Mouse (Mus musculus): ENCODE results near the gene L3hypdh.

L3hypdh gene

DNA sequence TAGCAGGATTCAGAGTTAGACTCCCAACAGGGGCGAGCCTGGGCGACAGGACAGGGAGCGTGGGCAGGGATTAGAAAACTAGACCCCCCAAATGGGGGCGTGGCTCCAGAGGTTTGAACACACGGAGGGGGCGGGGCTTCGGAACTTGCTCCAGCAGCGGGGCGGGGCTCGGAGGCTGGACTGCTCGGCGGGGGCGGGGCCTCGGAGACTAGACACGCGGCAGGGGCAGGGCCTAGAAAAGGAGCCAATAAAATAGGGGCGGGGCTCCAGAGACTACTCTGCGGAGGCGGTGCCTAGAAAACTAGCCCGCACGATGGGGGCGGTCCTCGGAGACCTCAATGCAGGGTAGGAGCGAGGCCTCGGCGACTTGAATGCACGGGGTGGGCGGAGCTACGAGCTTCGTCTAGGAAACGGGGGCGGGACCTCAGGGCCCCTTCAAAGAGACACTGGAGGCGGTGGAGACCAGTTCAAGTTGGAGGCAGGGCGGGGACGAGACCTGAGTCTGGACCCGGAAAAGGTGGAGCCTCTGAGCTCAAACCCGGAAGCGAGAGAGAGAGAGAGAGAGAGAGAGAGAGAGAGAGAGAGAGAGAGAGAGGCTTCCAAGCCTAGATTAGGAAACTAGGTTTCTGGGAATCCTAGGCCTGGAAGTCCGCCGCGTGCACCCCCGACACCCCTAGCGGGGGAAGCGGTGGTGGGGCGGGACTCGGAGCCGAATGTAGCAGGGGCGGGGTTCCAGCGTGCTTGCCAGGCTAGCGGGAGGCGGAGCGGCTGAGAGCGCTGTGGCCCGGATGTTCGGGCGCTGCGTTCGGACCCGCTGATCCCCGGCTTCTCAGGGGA, at the start of gene L3hypdh, which contains the start of gene Jkamp:
TSS of gene L3hypdh (minus strand) at position 111 of the 837 bp plus-strand sequence.
TSS of gene Jkamp (plus strand) at position 261 of the 837 bp plus-strand sequence.
- DNase-seq (ENCODE audit: low read depth, low spot score): peak; percentile 100

DNA sequence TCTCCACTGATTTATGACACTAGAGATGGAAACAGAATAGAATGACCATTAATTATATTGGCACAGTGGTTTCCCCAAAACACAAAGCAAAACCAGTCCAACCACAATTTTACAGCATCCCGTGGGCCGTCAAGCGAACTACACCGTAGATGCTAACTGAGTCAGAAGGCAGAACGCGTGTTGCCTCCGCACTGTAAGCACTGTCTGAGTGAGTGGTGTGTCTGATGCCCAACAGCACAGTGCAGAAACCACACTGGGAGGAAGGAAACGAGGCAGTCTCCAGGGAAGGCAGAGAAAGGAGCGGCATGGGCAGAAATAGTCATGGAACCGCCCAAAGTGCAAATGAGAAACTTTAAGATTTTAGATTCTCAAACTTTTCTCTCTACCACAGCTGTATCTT, 44.0 kb upstream of the L3hypdh start:
- DNase-seq (ENCODE audit: low read depth, low spot score): no peak

DNA sequence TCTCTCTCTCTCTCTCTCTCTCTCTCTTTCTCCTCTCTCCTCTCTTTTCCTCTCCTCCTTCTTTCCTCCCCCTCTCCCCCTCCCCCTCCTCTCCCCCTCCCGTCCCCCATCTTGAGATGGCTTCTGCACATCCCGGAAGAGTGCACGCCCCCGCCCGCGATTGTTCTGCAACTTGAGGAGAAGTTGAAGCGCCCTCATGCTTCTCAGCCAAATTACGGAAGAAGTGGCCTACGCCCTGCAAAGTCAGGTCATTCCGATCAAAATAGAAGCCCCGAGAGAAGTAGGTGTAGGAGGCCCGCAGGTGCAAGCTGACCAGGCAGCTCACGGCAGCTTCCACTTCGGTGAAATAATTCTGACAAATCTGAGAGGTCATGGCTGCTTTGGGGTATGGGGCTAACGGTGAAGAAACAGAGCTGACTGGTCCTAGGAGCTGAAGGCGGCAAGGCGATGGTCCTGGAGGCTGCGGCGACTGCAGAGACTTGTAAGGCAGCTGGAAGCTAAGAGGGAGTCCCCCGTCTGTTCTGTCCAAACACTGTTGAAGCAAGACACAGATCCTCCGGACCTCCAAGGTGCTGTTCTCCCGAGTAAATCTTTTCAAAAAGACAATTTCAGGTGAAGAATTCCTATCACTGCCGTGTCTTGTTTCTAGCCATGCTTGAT, 30.6 kb upstream of the L3hypdh start:
- DNase-seq (ENCODE audit: low read depth, low spot score): no peak

DNA sequence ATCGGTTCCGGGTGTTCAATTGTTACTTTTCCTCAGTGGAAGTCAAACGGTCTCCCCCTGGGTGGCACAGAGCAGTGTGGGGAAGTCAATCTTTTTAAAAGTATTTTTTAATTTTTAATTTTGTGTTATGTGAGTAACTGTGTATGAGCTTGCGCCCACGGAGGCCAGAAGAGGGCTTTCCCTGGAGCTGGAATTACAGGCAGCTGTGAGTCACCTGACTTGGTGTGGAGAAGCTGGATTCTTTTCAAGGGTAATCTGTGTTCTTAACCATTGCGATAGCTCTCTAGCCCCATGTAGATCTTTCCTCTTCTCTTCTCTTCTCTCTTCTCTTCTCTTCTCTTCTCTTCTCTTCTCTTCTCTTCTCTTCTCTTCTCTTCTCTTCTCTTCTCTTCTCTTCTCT, 29.9 kb upstream of the L3hypdh start:
- DNase-seq (ENCODE audit: low read depth, low spot score): no peak

DNA sequence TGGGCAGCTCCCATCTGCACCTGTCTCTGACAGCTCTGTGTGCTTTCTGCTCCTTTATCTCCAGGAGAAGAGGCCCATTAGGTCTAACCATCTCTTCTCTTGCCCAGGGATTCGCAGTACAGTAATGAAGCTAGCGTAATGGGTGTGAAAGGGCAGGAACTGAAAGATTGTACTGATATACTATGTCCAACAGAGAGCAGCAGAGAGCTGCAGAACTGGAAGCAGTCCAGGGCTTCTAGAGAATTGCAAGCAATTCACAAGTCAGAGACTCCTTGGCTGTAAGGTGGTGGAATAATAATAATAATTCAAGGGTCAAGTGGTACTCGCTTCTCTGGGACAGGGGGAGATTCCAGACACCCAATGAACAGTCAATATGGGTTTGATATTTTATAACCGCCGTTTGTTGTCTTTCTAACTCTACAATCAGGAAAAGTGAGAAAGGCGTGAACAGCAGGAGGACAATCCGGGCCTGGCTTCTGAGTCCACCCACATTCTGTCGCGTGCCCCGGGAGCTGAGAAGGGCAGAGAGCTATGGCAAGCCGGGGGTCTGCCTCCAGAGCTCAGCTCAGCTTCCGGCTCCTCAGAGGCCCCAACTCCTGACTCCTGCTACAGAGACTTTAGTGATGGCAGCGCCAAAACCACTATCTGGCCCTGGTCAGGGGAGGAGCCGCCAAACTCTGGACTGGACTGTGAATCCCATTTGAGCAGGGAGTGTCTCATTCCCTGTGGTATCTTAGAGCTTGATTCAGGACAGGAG, 19.5 kb upstream of the L3hypdh start:
- peak; percentile 85 for DNase-seq (ENCODE audit: low read depth, low spot score)

DNA sequence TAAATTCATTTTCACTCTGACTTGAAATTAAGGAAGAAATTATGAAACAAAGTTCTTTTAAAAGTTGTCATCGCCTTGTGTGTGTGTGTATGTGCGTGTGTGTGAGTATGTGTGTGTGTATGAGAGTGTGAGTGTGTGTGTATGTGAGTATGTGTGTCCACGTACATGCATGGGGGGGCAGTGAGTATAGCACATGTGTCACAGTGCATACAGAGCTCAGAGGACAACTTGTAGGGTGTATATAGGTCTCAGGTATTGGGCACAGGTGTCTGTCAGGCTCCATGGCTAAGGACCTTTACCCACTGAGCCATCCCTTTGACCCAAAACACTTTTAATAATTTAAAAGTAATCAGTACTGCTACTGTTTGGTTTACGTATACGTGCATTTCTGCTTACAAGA, 18.8 kb upstream of the L3hypdh start:
- no peak for DNase-seq (ENCODE audit: low read depth, low spot score)

DNA sequence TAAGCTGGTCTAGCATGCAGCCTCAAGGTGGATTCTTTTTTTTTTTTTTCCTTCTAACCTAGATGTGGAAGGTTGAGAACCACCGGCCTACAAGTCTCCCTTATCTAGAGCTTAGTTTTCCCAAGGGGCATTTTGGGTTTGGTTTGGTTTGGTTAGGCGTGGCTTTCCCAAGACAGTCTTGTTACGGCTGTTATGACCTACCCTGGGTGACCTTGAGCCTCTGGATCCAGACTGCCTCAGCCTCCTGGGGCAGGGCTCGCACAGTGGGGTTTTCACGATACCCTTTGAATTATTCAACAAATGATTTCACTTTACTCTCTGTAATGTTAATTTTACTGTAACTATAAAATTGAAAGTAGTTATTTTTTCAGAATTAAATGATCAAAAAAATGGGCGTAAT, 17.5 kb upstream of the L3hypdh start:
- DNase-seq (ENCODE audit: low read depth, low spot score): no peak

DNA sequence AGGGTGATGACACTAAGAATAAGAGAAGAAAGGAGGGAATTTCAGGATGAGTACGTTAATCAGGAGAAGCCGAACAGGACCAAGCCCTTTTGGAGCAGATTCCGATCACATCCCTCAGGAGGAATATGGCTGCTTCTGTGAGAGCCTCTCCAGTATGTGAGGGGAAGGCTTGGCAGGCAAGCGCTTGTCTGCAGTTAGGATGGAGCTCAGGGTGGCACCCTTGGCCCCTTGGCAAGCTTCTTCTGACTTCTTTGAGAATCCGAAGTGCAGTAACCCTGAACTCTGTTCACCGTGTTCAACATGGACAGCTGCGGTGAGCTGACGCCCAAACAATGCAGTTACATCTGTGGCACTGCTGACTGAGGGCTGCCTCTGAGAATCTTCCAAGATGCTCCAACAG, 11.7 kb upstream of the L3hypdh start:
- DNase-seq (ENCODE audit: low read depth, low spot score): no peak

DNA sequence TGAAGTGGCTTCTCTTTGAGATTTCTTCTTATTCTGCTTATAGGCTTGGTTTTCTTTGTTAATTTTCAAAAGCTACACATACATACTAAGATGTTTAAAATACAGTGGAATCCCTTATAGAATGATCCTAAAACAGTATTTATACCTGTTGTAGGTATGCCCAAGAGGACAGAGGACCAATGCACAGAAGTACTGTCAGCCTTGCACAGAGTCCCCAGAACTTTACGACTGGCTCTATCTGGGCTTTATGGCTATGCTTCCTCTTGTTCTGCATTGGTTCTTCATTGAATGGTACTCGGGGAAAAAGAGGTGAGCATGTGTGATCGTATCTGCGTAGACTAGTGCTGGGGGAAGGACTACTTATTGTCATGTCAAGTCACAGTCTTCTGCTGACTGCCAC, 4.6 kb upstream of the L3hypdh start:
- no peak for DNase-seq (ENCODE audit: low read depth, low spot score)

DNA sequence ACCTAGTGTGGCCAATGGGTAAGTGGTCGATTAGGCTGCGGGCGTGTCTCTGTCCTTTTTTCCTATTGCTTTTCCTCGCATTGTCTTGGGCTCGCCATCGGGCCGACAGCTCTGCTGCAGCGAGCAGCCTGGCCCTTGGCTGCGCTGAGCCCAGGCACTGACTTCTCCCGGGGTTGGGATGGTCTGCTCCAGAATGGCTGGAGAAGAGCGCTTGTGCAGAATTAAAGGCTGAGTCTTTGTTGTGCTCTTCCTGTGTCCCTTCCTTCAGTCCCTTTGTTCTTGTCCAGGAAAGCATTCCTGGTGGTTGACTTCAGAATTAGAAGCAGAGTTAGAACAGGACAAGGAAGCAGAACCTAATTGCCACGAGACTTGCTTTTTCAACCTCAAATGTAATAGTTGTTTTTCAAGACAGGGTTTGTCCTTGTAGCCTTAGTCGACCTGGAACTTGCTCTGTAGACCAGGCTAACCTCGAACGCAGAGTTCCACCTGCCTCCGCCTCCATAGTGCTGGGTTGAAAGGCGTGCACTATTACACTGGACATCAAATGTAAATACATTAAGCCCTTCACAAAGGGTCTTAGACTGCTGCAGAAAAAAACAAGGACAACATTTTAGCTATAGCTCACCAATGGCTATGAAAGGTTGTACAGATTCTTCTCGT, 1.1 kb upstream of the L3hypdh start:
- no peak for DNase-seq (ENCODE audit: low read depth, low spot score)

DNA sequence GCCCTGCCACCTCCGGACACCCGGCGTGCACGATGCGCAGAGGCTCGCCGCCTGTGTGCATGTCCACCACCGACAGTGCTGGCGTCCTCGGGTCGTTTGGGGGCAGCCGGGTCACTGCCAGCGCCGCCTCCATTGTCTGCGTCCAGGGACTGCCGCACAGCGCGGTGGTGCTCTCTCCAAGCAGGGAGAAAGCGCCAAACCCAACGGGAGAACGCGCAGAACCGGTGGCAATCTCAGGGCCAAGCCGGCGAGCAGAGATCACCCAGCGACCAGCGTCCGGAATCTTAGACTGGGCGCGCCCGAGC, 263 bp downstream of the L3hypdh start:
- DNase-seq (ENCODE audit: low read depth, low spot score): no peak

DNA sequence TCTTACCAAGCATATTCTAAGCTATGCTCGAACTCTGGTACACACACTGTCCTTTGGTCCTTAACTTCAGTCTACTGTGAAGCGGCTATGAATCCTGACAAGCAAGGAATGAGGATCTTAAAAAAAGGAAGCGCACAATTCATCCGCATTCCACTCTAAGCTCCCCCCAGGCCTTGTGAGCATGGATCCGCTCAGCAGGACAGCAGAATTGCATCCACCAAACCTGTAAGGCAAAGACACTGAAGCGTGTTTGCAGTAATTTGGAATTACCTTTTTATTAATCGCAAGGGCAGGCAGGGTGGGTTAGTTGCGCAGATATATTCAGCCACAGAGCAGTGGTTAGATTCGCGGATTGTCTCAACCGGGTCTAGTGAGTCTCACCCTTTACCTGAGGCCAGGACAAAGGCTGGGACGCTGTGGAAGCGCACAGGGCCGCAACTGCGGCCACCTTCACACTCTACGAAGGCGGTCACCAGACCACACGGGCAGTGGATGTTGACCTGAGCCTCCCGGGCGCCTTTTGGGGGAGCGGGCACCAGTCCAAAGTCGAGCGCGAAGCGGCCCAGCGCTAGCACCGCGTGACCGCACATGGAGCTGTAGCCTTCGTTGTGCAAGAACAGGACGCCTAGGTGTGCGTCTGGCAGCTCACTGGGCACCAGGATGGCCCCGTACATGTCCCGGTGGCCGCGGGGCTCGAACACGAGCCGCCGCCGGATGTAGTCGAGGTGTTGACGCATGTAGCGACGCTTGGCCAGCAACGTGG, 797 bp downstream of the L3hypdh start:
- DNase-seq (ENCODE audit: low read depth, low spot score): peak; percentile 51

DNA sequence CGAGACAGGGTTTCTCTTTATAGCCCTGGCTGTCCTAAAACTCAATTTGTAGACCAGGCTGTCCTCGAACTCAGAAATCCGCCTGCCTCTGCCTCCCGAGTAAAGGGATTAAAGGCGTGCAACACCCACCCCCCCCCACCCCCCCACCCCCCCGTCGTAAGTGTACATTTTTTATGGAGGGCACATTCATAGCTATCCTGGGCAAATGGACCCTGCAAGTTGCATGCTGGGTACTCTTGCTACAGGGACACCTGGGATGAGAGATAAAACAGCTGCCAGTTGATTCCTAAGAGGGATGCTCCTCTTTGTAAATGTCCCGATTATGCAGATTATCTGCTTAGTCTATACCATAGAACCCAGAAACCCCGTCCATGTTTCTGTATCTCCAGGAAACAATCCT, 2.0 kb downstream of the L3hypdh start:
- no peak for DNase-seq (ENCODE audit: low read depth, low spot score)

DNA sequence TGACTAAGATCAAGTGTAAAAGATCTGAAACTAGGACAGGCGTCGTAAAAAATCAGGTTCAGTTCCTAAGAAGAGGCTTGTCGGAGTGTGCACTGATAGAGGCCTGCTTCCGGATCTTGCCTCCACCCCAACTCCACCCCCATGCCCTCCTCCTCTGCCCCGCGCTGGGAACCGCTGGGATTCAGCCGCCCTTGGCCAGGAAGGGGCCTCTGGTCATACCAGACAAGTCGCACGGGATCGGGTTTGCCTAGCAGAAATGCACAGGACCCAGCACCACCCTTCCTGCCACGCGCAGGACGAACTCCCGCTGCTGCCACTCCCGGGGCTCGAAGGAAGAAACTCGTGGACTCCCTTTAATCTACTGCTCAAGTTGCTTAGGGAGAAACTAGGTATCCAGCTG, 2.9 kb downstream of the L3hypdh start:
- DNase-seq (ENCODE audit: low read depth, low spot score): no peak

DNA sequence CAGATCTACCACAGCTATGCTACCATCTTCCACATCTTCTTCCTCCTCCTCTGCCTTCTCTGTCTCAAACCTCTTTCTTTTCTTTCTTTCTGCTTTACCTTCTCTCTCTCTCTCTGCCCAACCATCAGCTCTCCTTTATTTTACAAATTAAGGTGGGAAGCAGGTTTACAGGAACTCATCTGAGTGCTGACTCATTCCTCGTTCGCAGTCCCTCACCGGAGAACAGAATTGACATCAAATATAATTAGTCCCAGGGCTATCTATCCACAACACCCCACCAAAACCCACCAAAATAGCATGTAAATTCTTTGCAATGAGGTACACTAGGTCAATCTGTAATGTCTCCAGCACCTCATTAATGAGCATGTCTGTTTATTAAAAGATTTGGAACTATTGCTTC, 3.3 kb downstream of the L3hypdh start:
- DNase-seq (ENCODE audit: low read depth, low spot score): no peak

DNA sequence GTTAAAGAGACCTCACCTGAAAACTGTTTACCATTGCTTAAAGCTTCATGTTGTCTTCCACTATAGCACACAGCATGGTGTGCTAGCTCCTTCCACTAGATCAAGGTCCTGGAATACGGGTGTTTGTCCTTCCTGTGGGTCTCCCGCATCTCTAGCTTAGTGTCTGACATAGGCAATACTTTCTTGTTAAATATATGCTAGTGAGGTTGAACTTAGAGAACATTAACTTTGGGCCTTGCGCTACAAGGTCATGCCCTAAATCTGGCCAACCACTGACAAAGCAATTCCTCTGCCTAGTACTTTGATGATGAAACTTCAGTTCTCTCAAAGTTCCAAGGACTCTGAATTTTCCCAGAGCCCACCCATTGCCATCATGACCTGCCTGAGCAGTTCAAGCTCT, 7.0 kb downstream of the L3hypdh start:
- no peak for DNase-seq (ENCODE audit: low read depth, low spot score)

DNA sequence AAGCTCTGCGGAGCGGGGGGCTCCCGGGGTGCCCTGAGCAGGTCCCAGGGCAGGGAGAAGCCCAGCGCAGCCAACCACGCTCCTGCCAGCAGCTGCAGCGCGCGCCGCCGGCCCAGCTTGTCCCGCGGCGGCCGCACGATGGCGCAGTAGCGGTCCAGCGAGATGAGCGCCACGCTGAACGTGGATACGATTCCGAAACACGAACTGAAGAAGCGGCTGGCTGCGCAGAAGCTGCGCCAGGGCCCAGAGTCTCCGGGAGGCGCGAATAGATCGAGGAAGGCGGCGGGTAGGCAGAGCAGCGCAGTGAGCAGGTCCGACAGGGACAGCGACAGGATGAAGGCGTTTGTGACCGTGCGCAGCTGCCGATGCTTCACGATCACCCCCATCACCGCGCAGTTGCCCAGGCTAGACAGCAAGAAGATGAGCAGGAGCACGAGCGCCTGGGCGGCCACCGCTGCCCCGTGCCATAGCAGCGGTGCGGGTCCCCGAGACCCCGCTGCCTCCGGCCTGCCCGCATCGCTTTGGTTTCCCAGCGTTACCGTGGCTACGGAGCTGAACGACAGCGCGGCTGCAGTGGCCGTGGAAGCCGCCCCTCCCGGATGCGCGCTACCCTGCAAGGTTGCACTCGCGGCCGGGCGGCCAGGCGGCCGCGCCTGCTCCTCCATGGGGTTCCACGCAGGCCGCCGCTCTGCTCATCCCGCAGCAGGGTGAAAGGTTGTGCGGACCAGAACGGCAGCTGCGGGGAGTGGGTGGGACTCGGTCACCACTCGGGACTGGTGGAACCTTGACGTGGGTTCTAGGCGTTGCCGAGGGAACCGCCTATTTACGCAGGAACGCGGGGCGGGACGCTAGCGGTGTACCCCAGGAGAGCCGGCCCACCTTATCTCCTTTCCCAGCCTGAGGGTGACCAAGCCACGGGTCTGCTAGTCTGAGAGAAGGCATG, 14.6 kb downstream of the L3hypdh start, which contains the start of gene Gpr135:
TSS of gene Gpr135 (minus strand) at position 799 of the 943 bp plus-strand sequence.
- peak; percentile 89 for DNase-seq (ENCODE audit: low read depth, low spot score)

DNA sequence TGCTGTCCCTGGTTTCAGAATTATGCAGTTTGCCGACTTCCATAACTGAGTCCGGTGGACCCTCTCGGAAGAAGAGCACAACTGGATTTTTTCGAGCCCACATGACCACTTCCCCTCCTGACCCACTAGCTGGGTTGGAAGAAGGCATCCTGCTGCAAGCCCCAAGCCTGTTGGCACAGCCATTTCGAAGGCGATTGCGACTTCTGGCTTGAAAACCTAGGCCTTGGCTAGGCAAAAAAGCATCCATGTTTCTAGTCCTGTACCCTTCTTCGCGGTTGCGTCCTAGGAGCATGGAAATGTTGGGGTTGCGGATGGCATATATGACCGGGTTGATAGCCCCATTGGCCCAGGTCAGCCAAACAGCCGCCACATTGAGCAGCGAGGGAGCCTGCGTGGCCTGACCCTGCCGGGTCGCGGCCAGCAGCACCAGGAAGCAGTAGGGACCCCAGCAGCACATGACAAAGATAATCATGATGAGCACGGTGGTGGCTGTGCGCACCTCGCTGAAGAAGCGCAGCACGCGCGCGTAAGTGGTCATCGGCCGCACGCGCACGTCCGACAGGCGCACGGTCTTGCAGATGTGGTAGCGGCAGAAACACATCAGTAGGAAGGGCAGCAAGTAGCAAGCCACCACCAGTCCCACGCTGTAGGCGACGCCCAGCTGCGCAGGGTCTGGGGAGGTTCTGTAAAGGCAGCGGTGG, 15.5 kb downstream of the L3hypdh start:
- no peak for DNase-seq (ENCODE audit: low read depth, low spot score)

DNA sequence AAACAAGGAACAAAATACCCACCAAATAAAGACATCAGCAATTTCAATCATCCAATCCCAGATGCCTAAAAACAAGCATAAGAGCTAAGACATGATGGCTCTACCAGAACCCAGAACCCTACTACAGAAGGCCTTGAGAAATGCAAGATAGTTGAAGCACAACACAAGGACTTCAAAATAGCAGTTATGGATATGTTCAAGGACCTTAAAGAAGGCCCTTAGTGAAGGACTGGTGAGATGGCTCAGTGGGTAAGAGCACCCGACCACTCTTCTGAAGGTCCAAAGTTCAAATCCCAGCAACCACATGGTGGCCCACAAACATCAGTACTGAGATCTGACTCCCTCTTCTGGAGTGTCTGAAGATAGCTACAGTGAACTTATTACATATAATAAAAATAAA, 27.5 kb downstream of the L3hypdh start:
- no peak for DNase-seq (ENCODE audit: low read depth, low spot score)
